Mouse (Mus musculus) right cerebral cortex, adult 2 months (tissue): ENCODE data around the gene Clk4.

Experiments used
- DNase-seq, 2 experiments: peaks; one replicate each; pipeline ENCODE4 v3.0.0; 2021 to 2022; ENCODE audit warnings: low spot score in 2 of 2

Gene Clk4

GRCm38 (mm10) chr11:51308306-51308705, 46.8 kb downstream of the Clk4 start:
- no peak for DNase-seq

DNA sequence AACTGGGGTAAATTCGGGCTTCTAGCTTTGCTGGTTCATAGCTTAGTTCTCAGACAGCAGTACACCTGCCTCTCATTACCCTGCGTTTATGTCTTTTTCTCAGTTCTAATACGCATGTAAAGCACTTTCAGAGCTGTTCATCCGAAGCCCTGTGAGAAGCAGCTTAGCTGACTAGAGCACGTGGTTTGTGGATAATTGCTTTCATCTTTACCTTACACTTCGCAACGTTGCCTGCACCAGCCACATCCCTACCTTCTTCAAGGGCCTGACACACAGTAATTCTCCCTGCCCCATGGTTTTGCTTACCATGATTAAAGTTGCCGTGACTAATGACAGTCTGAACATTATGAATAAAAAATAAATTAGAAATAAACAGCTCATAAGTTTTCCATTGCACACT, 50.3 kb downstream of the Clk4 start:
- DNase-seq: no peak

GRCm38 (mm10) chr11:51315991-51316810, 54.7 kb downstream of the Clk4 start:
- no peak for DNase-seq

- no peak for DNase-seq
These were observed 59.1 kb downstream of the Clk4 start for GRCm38 (mm10) chr11:51320609-51321008.

DNA sequence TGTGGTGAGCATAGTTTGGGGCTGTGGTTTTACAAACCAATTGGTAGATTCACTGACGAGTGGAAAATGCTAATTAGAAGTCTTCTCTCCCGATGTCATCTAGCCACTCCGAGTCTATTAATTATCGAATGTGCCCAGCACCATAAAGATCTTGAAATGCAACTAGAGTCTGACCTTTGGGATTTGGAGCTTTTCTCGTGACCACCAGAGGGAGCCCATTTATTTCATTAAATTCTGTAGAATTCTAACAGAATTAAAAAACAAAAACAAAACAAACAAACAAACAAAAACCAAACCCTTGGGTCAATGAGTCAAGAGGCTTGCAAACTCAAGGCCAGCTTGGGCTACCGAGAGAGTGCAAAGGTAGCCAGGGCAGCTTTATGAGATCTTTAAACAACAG, 65.4 kb downstream of the Clk4 start:
- DNase-seq: no peak

- DNase-seq: no peak
These were observed 66.9 kb downstream of the Clk4 start for GRCm38 (mm10) chr11:51328387-51328942.

GRCm38 (mm10) chr11:51329837-51330714, 68.5 kb downstream of the Clk4 start:
- DNase-seq: no peak
